14 mouse cellular contexts compared by ENCODE assay signal in genomic region chr6:113351161-113351560, GRCm38 (mm10).
"Had no signal": no experiment of that assay in that cellular context is flagged by ENCODE, and none has a peak within 500 bp of the region (broad histone marks: within the 10 kb centered on the region; RNA-seq: fewer than 3 reads in every experiment).

No protein-coding gene starts in this region.

- H3K36me3 ChIP-seq: limb, embryonic 15.5 days; neural tube, embryonic 15.5 days had no signal

- H3K4me1 ChIP-seq: limb, embryonic 15.5 days; neural tube, embryonic 15.5 days had no signal

- H3K4me3 ChIP-seq: left cerebral cortex, adult 2 months; limb, embryonic 15.5 days; myocyte; neural tube, embryonic 15.5 days had no signal

- H3K27ac ChIP-seq: left cerebral cortex, adult 2 months; limb, embryonic 15.5 days; liver, embryonic 14.5 days; neural tube, embryonic 15.5 days had no signal

- H3K9ac ChIP-seq: limb, embryonic 15.5 days; liver, embryonic 14.5 days; lung, embryonic 14.5 days; neural tube, embryonic 15.5 days had no signal

- H3K27me3 ChIP-seq: limb, embryonic 15.5 days; neural tube, embryonic 15.5 days had no signal

- H3K9me3 ChIP-seq: limb, embryonic 15.5 days; neural tube, embryonic 15.5 days had no signal

- DNase-seq: kidney, adult 8-10 months; kidney, postnatal 25 days; lung, postnatal 10 days; midbrain, embryonic 14.5 days; right cerebral cortex, adult 18-20 months; right cerebral cortex, postnatal 25 days; thymus, adult 18-20 months; thymus, postnatal 14 days had no signal

- H3K4me2 ChIP-seq: limb, embryonic 15.5 days; lung, embryonic 14.5 days; neural tube, embryonic 15.5 days had no signal
